Mouse (Mus musculus): Measurements from ENCODE around the gene Lsp1.

GRCm38 (mm10) chr7:142431106-142431505 lies 29.5 kb upstream of the Lsp1 start:
- TF ChIP-seq POLR2A (IDR thresholded peaks at IDR 0.05; ENCODE audit: insufficient read length, low read depth) (no peak), E2F4 (IDR thresholded peaks at IDR 0.05; ENCODE audit: insufficient read depth) (no peak), MAX (IDR thresholded peaks at IDR 0.05; ENCODE audit: low read depth) (no peak), TCF12 (IDR thresholded peaks at IDR 0.05; ENCODE audit: insufficient read depth, poor library complexity, severe bottlenecking) (no peak), TCF3 (IDR thresholded peaks at IDR 0.05; ENCODE audit: insufficient read length, low read depth) (no peak), MYOD1 (IDR thresholded peaks at IDR 0.05; ENCODE audit: control insufficient read depth in 1 of 3, insufficient read length in 2 of 3, low read depth in 2 of 3) (no peak), USF1 (IDR thresholded peaks at IDR 0.05; ENCODE audit: low read depth) (no peak), SRF (IDR thresholded peaks at IDR 0.05; ENCODE audit: control insufficient read depth, insufficient read length, low read depth) (no peak), POLR2AphosphoS2 (IDR thresholded peaks at IDR 0.05; ENCODE audit: insufficient read length, low read depth) (no peak), CEBPB (IDR thresholded peaks at IDR 0.05; ENCODE audit: insufficient read depth, poor library complexity, severe bottlenecking) (no peak), REST (IDR thresholded peaks at IDR 0.05; ENCODE audit: insufficient read depth, insufficient read length) (no peak)

Data from myocyte (in vitro differentiated cells).